Mouse (Mus musculus) MEL (cell line): ENCODE data around the gene Fsip1. TPM values are rescaled to one million over a fixed set of nuclear protein-coding genes. Genes with fewer than 3 reads are reported as not detected.

ENCODE experiments used
- DNase-seq: peaks from one replicate; pipeline ENCODE4 v3.0.0; 2011; ENCODE audit warnings: low read depth, low spot score
- H3K27ac ChIP-seq: 2 replicates; pipeline ENCODE4 v1.5.1; 2012; ENCODE audit warnings: low read depth, mild to moderate bottlenecking, control low read depth, low read length, moderate library complexity; ENCODE audit not compliant: control insufficient read depth
- H3K27me3 ChIP-seq, 2 experiments: fragments of 150-350 bp in 1 of 2; sonication (generic) in 1 of 2; 2 replicates each; pipeline ENCODE4 v1.6.1; 2012; ENCODE audit warnings: low read length in 2 of 2, mild to moderate bottlenecking in 2 of 2, improper control_type of control experiment in 1 of 2, moderate library complexity in 1 of 2; ENCODE audit not compliant: insufficient read depth in 2 of 2, control insufficient read depth in 1 of 2
- H3K36me3 ChIP-seq, 2 experiments: 2 replicates each; pipeline ENCODE4 v1.6.1; 2012 to 2014; ENCODE audit warnings: low read length in 2 of 2, improper control_type of control experiment in 1 of 2, inconsistent platforms in 1 of 2, mild to moderate bottlenecking in 1 of 2; ENCODE audit not compliant: insufficient read depth in 2 of 2, control insufficient read depth in 1 of 2
- H3K4me1 ChIP-seq, 2 experiments: fragments of 150-350 bp in 1 of 2; sonication (generic) in 1 of 2; 2 replicates each; pipeline ENCODE4 v1.6.1; 2012; ENCODE audit warnings: low read length in 2 of 2, improper control_type of control experiment in 1 of 2, mild to moderate bottlenecking in 1 of 2; ENCODE audit not compliant: insufficient read depth in 2 of 2, control insufficient read depth in 1 of 2
- H3K4me3 ChIP-seq, 2 experiments: fragments of 150-350 bp in 1 of 2; sonication (generic) in 1 of 2; 2 replicates each; pipeline ENCODE4 v1.5.1; 2012; ENCODE audit warnings: low read depth in 2 of 2, low read length in 2 of 2, mild to moderate bottlenecking in 2 of 2, moderate library complexity in 2 of 2, control low read depth in 1 of 2, improper control_type of control experiment in 1 of 2; ENCODE audit not compliant: control insufficient read depth in 1 of 2, insufficient read depth in 1 of 2
- H3K79me2 ChIP-seq: 2 replicates; pipeline ENCODE4 v1.6.1; 2012; ENCODE audit warnings: mild to moderate bottlenecking, low read length, moderate library complexity; ENCODE audit not compliant: control insufficient read depth, poor library complexity, insufficient read depth
- H3K9ac ChIP-seq: 2 replicates; pipeline ENCODE4 v1.6.1; 2012; ENCODE audit warnings: low read depth, mild to moderate bottlenecking, control low read depth, low read length, moderate library complexity; ENCODE audit not compliant: control insufficient read depth, poor library complexity, severe bottlenecking
- H3K9me3 ChIP-seq: fragments of 150-350 bp; sonication (generic); replicated peaks from 2 replicates; pipeline ENCODE4 v1.6.1; 2012; ENCODE audit warnings: mild to moderate bottlenecking, low read length, improper control_type of control experiment, moderate library complexity; ENCODE audit not compliant: insufficient read depth
- CHD2 ChIP-seq: IDR thresholded peaks from 2 replicates; pipeline ENCODE4 v1.6.1; 2011; ENCODE audit warnings: low read length, improper control_type of control experiment
- CTCF ChIP-seq, 3 experiments: IDR thresholded peaks in 2 of 3; conservative IDR thresholded peaks in 1 of 3; 2 replicates each; pipeline ENCODE4 v1.5.1; 2011 to 2012; ENCODE audit warnings: low read length in 3 of 3, low read depth in 2 of 3, mild to moderate bottlenecking in 2 of 3, improper control_type of control experiment in 1 of 3, inconsistent platforms in 1 of 3, mixed read lengths in 1 of 3, moderate library complexity in 1 of 3; ENCODE audit not compliant: control insufficient read depth in 1 of 3, insufficient read depth in 1 of 3, poor library complexity in 1 of 3, severe bottlenecking in 1 of 3
- ELF1 ChIP-seq: IDR thresholded peaks from 2 replicates; pipeline ENCODE4 v1.6.1; 2014; ENCODE audit warnings: low read depth, mild to moderate bottlenecking, inconsistent platforms, low read length, improper control_type of control experiment, moderate library complexity
- ETS1 ChIP-seq: IDR thresholded peaks from 2 replicates; pipeline ENCODE4 v1.6.1; 2012; ENCODE audit warnings: low read depth, mild to moderate bottlenecking, inconsistent platforms, low read length, improper control_type of control experiment, moderate library complexity
- HCFC1 ChIP-seq: IDR thresholded peaks from 2 replicates; pipeline ENCODE4 v1.6.1; 2012; ENCODE audit warnings: low read depth, mild to moderate bottlenecking, inconsistent platforms, low read length, improper control_type of control experiment, moderate library complexity
- KAT2A ChIP-seq: conservative IDR thresholded peaks from 2 replicates; pipeline ENCODE4 v1.6.1; 2012; ENCODE audit warnings: low read depth, low read length, improper control_type of control experiment, inconsistent platforms
- MAX ChIP-seq: IDR thresholded peaks from 2 replicates; pipeline ENCODE4 v1.6.1; 2011; ENCODE audit warnings: low read length, improper control_type of control experiment
- MXI1 ChIP-seq: IDR thresholded peaks from 2 replicates; pipeline ENCODE4 v1.6.1; 2011; ENCODE audit warnings: mild to moderate bottlenecking, low read depth, low read length, improper control_type of control experiment
- NELFE ChIP-seq: IDR thresholded peaks from 2 replicates; pipeline ENCODE4 v1.6.1; 2011; ENCODE audit warnings: low read depth, low read length, improper control_type of control experiment
- POLR2A ChIP-seq, 2 experiments: IDR thresholded peaks; 2 replicates each; pipeline ENCODE4 v1.6.1; 2011 to 2012; ENCODE audit warnings: low read length in 2 of 2, mild to moderate bottlenecking in 2 of 2, control low read depth in 1 of 2, improper control_type of control experiment in 1 of 2, low read depth in 1 of 2, moderate library complexity in 1 of 2; ENCODE audit not compliant: control insufficient read depth in 1 of 2, insufficient read depth in 1 of 2, poor library complexity in 1 of 2
- POLR2AphosphoS2 ChIP-seq: IDR thresholded peaks from 2 replicates; pipeline ENCODE4 v1.6.1; 2011; ENCODE audit warnings: low read length, improper control_type of control experiment
- POLR2AphosphoS5 ChIP-seq: IDR thresholded peaks from 2 replicates; pipeline ENCODE4 v1.6.1; 2012; ENCODE audit warnings: low read depth, borderline replicate concordance, mild to moderate bottlenecking, inconsistent platforms, low read length, moderate library complexity, mixed read lengths
- RAD21 ChIP-seq: IDR thresholded peaks from 2 replicates; pipeline ENCODE4 v1.6.1; 2011; ENCODE audit warnings: mild to moderate bottlenecking, low read depth, low read length, improper control_type of control experiment
- TAL1 ChIP-seq: IDR thresholded peaks from 2 replicates; pipeline ENCODE4 v1.6.1; 2012; ENCODE audit warnings: mild to moderate bottlenecking, inconsistent platforms, low read length, moderate library complexity, mixed read lengths
- USF1 ChIP-seq: IDR thresholded peaks from 2 replicates; pipeline ENCODE4 v1.6.1; 2014; ENCODE audit warnings: low read depth, mild to moderate bottlenecking, inconsistent platforms, low read length, improper control_type of control experiment, moderate library complexity
- USF2 ChIP-seq, 2 experiments: IDR thresholded peaks; 2 replicates each; pipeline ENCODE4 v1.6.1; 2011 to 2012; ENCODE audit warnings: improper control_type of control experiment in 2 of 2, low read length in 2 of 2, borderline replicate concordance in 1 of 2, inconsistent platforms in 1 of 2, low read depth in 1 of 2, mild to moderate bottlenecking in 1 of 2; ENCODE audit not compliant: insufficient read depth in 1 of 2
- ZMIZ1 ChIP-seq: IDR thresholded peaks from 2 replicates; pipeline ENCODE4 v1.6.1; 2012; ENCODE audit warnings: low read depth, mild to moderate bottlenecking, inconsistent platforms, low read length, improper control_type of control experiment, moderate library complexity
- ZNF384 ChIP-seq: IDR thresholded peaks from 2 replicates; pipeline ENCODE4 v1.6.1; 2012; ENCODE audit warnings: low read depth, mild to moderate bottlenecking, inconsistent platforms, low read length, improper control_type of control experiment
- polyA plus RNA-seq, 2 experiments: library from polyadenylated mRNA; stranded (reverse) in 1 of 2; unstranded in 1 of 2; fragments of >175 nt in 1 of 2; fragments of >200 nt in 1 of 2; gene quantifications; 2 replicates each; pipeline versions ENCODE4 v1.2.1 to v1.2.4; 2012; ENCODE audit warnings: low replicate concordance in 2 of 2, low read depth in 1 of 2; ENCODE audit not compliant: insufficient read length in 2 of 2, insufficient read depth in 1 of 2, missing spikeins in 1 of 2
- total RNA-seq: library from RNA; depleted of rRNA; stranded (reverse); fragments of 300-350 nt; gene quantifications from 2 replicates; pipeline ENCODE4 v1.2.3, GENCODE M21; 2012

Gene Fsip1
- total and polyA plus RNA-seq, 3 experiments, result not detected

DNA sequence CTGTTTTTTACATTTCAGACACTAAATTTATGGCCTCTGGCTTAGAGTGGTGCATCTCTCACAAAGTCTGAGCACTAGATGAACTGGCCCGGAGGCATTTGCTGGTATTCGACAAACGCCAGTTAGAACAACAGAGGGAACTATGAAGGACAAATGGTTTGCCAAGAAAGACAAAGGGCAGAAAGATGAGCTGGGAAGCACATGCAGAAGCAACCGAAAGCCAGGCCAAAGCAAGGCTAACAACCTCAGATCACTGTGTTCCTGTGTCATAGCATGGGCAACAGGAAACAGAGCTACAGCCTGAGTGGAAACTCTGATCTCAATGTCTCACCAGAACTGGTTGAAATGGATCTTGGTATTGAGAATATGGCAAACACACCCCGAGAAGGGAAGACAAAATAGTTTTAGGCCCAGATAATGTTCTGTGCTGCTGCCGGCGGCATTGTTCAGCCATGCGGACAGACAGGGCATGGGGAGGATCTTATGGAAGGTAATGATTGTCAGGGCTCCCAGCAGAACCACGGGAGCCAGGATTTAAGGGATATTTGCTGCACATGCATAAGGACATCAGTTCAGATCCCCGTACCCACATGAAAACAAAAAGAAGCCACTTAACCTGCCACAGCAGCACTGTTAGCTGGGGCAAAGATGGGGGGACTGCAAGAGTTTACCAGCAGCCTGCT is 169.6 kb downstream of the Fsip1 start:
- H3K79me2 ChIP-seq, result no peaks in the 10 kb centered on the region
- H3K36me3 ChIP-seq, result no peaks in the 10 kb centered on the region
- DNase-seq, result no peak
- no peaks in the 10 kb centered on the region; a peak in 1 of 4 replicates for H3K27me3 ChIP-seq
- no peak overlapping the region for H3K9ac ChIP-seq
- H3K27ac ChIP-seq, result no peak overlapping the region
- TF ChIP-seq USF1 (no peak), NELFE (no peak), MXI1 (no peak), ETS1 (no peak), POLR2AphosphoS2 (no peak), USF2 (IDR thresholded peaks at IDR 0.05; ENCODE audit: borderline replicate concordance in 1 of 2, insufficient read depth in 1 of 2, low read depth in 1 of 2, low read length in 2 of 2) (no peak), MAX (no peak), CHD2 (no peak), CTCF (IDR thresholded peaks at IDR 0.05 in 2 of 3, conservative IDR thresholded peaks at IDR 0.05 in 1 of 3; ENCODE audit: control insufficient read depth in 1 of 3, insufficient read depth in 1 of 3, low read depth in 2 of 3, low read length in 3 of 3, poor library complexity in 1 of 3, severe bottlenecking in 1 of 3) (no peak), POLR2AphosphoS5 (no peak), ZMIZ1 (no peak), POLR2A (IDR thresholded peaks at IDR 0.05; ENCODE audit: control insufficient read depth in 1 of 2, insufficient read depth in 1 of 2, low read depth in 1 of 2, low read length in 2 of 2, poor library complexity in 1 of 2) (no peak), TAL1 (no peak), ELF1 (no peak)
- no peak overlapping the region for H3K4me3 ChIP-seq
- no peaks in the 10 kb centered on the region for H3K9me3 ChIP-seq
- no peaks in the 10 kb centered on the region for H3K4me1 ChIP-seq

DNA sequence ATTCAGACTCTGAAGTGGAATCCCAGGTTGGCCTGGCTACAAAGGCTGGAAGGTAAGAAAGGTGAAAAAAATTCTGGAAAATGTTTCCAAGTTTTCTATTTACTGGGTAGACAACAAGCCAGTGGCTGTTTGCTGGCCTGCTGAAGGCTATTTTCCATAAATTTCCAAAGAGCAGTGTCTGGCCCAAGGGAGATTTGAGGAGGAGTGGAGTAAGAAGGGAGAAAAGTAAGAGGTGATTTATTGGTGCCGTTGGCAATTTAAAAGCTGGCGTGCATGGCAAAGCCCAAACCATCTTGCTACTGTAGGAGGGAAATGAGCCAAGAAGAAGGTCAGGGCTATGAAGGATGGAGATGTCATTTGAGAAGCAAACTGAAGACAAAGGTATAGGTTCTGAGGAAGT is 171.1 kb downstream of the Fsip1 start:
- no peaks in the 10 kb centered on the region for H3K36me3 ChIP-seq
- H3K27me3 ChIP-seq, result no peaks in the 10 kb centered on the region; a peak in 1 of 4 replicates
- no peak for TF ChIP-seq MXI1
- no peak for TF ChIP-seq ZNF384
- TF ChIP-seq KAT2A, result no peak
- no peak for TF ChIP-seq HCFC1
- TF ChIP-seq MAX, result no peak
- TF ChIP-seq RAD21, result no peak
- no peak for DNase-seq
- no peaks in the 10 kb centered on the region for H3K79me2 ChIP-seq
- H3K9me3 ChIP-seq, result no peaks in the 10 kb centered on the region
- H3K4me1 ChIP-seq, result no peaks in the 10 kb centered on the region
- no peak overlapping the region for H3K9ac ChIP-seq
- no peak overlapping the region for H3K27ac ChIP-seq
- no peak overlapping the region for H3K4me3 ChIP-seq
